Mouse (Mus musculus) heart, postnatal 0 days (tissue): Measurements from ENCODE around the gene Yjefn3. TPM values are rescaled to one million over a fixed set of nuclear protein-coding genes. Genes with fewer than 3 reads are reported as not detected.
A peak's percentile ranks its signal among the peaks of the same experiment; 100 is the strongest.

Experiments used
- ATAC-seq: fragments of 200-750 bp; cut with Nextera tagmentation; 2 replicates; pipeline ENCODE4 v1.8.0; 2017; ENCODE audit warnings: low read depth, moderate number of reproducible peaks, moderate library complexity; ENCODE audit not compliant: insufficient read depth
- DNase-seq: peaks from one replicate; pipeline ENCODE4 v3.0.0-alpha.2; 2016; ENCODE audit warnings: low spot score
- H3K27ac ChIP-seq: fragments of 300-500 bp; sonication (generic); 2 replicates; pipeline ENCODE4 v1.5.1; 2014; ENCODE audit warnings: low read depth, mild to moderate bottlenecking
- H3K27me3 ChIP-seq: fragments of 300-500 bp; sonication (generic); 2 replicates; pipeline ENCODE4 v1.6.1; 2014; ENCODE audit warnings: low read length, mixed read lengths; ENCODE audit not compliant: control insufficient read depth, insufficient read depth
- H3K36me3 ChIP-seq: fragments of 300-500 bp; sonication (generic); replicated peaks from 2 replicates; pipeline ENCODE4 v1.6.1; 2014; ENCODE audit warnings: low read length, mixed read lengths; ENCODE audit not compliant: control insufficient read depth, insufficient read depth
- H3K4me1 ChIP-seq: fragments of 300-500 bp; sonication (generic); 2 replicates; pipeline ENCODE4 v1.6.1; 2014; ENCODE audit warnings: antibody characterized with exemption; ENCODE audit not compliant: control insufficient read depth, insufficient read depth
- H3K4me2 ChIP-seq: fragments of 300-500 bp; sonication (generic); 2 replicates; pipeline ENCODE4 v1.6.1; 2014; ENCODE audit warnings: low read depth, mild to moderate bottlenecking, low read length, moderate library complexity
- H3K4me3 ChIP-seq: fragments of 300-500 bp; sonication (generic); 2 replicates; pipeline ENCODE4 v1.5.1; 2014; ENCODE audit warnings: low read depth, low read length
- H3K9ac ChIP-seq: fragments of 300-500 bp; sonication (generic); replicated peaks from 2 replicates; pipeline ENCODE4 v1.6.1; 2014; ENCODE audit warnings: low read depth, low read length, mixed read lengths
- H3K9me3 ChIP-seq: fragments of 300-500 bp; sonication (generic); replicated peaks from 2 replicates; pipeline ENCODE4 v1.6.1; 2016; ENCODE audit warnings: low read length; ENCODE audit not compliant: control insufficient read depth
- CTCF ChIP-seq: IDR thresholded peaks from 2 replicates; pipeline ENCODE4 v1.5.1; 2016; ENCODE audit warnings: antibody characterized with exemption, control low read depth, low read depth
- EP300 ChIP-seq: IDR thresholded peaks from 2 replicates; pipeline ENCODE4 v1.6.1; 2016; ENCODE audit warnings: antibody characterized with exemption, low read depth
- WGBS: fragments of 180-500 bp; shearing (Covaris S2); extraction: QIAGEN DNeasy Blood & Tissue Kit; methylation state at CpG from one replicate; pipeline ENCODE4 v1.1.7; 2014; 5-methylcytosine and 5-hydroxymethylcytosine counted together
- polyA plus RNA-seq: library from polyadenylated mRNA; unstranded; fragments of >200 nt; fragmentation: Nextera tagmentation; extraction: Ambion mirVana; gene quantifications from 2 replicates; pipeline ENCODE4 v1.2.1, GENCODE M21; 2015
- total RNA-seq: library from RNA; depleted of rRNA; stranded (reverse); fragments of >200 nt; gene quantifications from 2 replicates; pipeline ENCODE4 v1.2.3, GENCODE M21; 2014; ENCODE audit warnings: low replicate concordance

The Yjefn3 gene
- total and polyA plus RNA-seq, 2 experiments from 2014 or later, result 1.2 to 13.9 TPM

DNA sequence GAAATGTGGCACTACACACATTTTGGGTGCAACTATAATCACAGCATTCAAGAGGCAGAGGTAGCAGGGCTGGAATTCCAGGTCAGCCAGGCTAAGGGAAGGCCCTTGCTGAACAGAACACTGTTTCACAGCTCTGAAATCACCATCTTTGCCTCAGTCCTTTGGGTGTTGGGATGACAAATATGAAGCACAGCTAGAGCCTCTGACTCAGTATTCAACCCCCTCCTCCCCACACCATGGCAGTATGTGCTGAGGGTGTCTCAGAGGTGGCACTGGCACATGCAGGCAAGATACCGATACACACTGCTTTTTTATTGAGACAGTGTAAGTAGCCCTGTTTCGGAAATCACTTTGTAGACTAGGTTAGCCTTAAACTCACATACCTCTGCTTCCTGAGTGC lies 3.7 kb upstream of the Yjefn3 start:
- Histone ChIP-seq H3K27me3 (no peaks in the 10 kb centered on the region), H3K4me1 (peaks cover 16% of the 10 kb centered on the region), H3K36me3 (peaks cover 35% of the 10 kb centered on the region), H3K4me3 (no peak overlapping the region), H3K9me3 (no peaks in the 10 kb centered on the region), H3K9ac (no peak overlapping the region), H3K27ac (no peak overlapping the region), H3K4me2 (no peak overlapping the region)
- no peak for TF ChIP-seq EP300
- no peak for TF ChIP-seq CTCF
- ATAC-seq (no peak), DNase-seq (no peak)
- WGBS, result 81% methylated on average over 2 of the region's 2 CpGs

DNA sequence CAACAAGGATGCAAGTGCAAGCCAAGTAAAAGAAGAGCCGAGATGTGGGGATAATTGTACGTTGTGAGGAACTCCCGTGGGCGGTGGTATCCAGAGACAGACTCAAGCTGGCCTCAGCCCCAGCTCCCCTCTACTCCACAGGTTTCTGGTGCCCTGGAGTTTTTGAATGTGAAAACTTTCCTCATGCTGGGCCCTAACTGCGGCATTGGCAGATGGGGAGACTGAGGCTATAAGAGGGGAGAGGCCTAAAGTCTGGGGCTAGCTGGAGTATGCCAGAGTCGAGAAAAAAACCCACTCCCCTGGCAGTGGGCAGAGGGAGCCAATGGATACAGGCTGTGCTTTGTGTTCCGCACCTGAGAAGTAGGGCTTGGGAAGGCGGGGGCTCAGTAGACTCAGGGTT lies 1.6 kb upstream of the Yjefn3 start:
- no peak overlapping the region for H3K9ac ChIP-seq
- peaks cover 28% of the 10 kb centered on the region for H3K4me1 ChIP-seq
- no peaks in the 10 kb centered on the region for H3K27me3 ChIP-seq
- no peak overlapping the region for H3K27ac ChIP-seq
- H3K36me3 ChIP-seq, result peaks cover 14% of the 10 kb centered on the region; the same call in 1 of the 2 replicates
- DNase-seq (no peak), ATAC-seq (no peak)
- H3K9me3 ChIP-seq, result no peaks in the 10 kb centered on the region
- no peak for TF ChIP-seq CTCF
- no peak for TF ChIP-seq EP300
- 81% methylated on average over 8 of the region's 8 CpGs for WGBS
- no peak overlapping the region for H3K4me3 ChIP-seq
- no peak overlapping the region for H3K4me2 ChIP-seq

- H3K9ac ChIP-seq, result peak overlapping the region; percentile 53
- H3K27ac ChIP-seq, result peak overlapping the region; percentile 92
- H3K36me3 ChIP-seq, result peaks cover 4% of the 10 kb centered on the region; the same call in 1 of the 2 replicates
- TF ChIP-seq CTCF, result no peak
- no peak for TF ChIP-seq EP300
- DNase-seq, result peak; percentile 99
- H3K4me1 ChIP-seq, result peaks cover 28% of the 10 kb centered on the region
- under 1% methylated on average over 45 of the region's 45 CpGs for WGBS
- H3K4me3 ChIP-seq, result peak overlapping the region; percentile 77
- no peaks in the 10 kb centered on the region for H3K27me3 ChIP-seq
- peak overlapping the region; percentile 75 for H3K4me2 ChIP-seq
- H3K9me3 ChIP-seq, result no peaks in the 10 kb centered on the region
- ATAC-seq, result peak; percentile 88
Measured at GRCm38 (mm10) chr8:69903063-69903542, 591 bp upstream of the Yjefn3 start.

DNA sequence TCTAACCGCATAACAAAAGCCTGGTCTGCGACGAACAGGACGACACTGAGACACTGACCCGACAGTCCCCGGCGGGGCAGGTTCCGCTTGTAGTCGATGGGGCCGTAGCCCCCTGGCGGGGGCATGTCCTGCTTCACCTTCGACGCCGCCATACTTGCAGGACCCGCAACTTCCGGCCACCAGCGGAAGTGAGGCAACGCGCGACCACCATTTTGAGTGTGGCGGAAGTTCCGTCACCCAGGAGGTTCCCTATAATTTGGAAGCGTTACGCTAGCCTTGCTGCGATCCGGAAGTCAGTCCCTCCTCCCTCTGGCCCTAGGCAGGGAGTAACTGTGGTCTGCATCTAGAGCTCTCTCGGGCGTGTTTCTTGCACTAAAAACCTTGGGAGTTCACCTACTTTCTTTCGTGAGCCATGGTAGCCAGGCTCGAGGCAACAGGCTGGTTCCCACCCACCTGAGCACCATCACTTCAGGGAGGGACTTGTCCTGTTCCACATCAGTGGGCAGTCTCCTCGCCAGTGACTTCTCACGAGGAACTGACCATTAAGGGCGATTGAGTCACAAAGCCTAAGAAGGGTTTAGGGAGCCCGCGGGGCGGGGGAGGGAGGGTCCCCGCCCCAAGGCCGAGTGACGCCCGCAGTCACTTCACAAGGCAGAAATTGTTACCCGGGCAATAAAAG lies 889 bp downstream of the Yjefn3 start:
- H3K4me2 ChIP-seq, result peak overlapping the region; percentile 75
- 2% methylated on average over 41 of the region's 41 CpGs for whole genome bisulfite sequencing
- ATAC-seq (peak; percentile 67), DNase-seq (peak; percentile 94)
- H3K9me3 ChIP-seq, result no peaks in the 10 kb centered on the region
- peak overlapping the region; percentile 92 for H3K27ac ChIP-seq
- no peaks in the 10 kb centered on the region; the same call in 1 of the 2 replicates for H3K36me3 ChIP-seq
- 0 out of 2 replicates have a peak, but pooled peaks have one; percentile 71 for TF ChIP-seq EP300
- peak; percentile 44; the same call in 1 of the 2 replicates for TF ChIP-seq CTCF
- peak overlapping the region; percentile 79 for H3K9ac ChIP-seq
- H3K4me1 ChIP-seq, result peaks cover 39% of the 10 kb centered on the region
- H3K27me3 ChIP-seq, result no peaks in the 10 kb centered on the region
- peak overlapping the region; percentile 77 for H3K4me3 ChIP-seq

GRCm38 (mm10) chr8:69900895-69901451 lies 1.5 kb downstream of the Yjefn3 start:
- peak overlapping the region; percentile 75 for H3K4me2 ChIP-seq
- no peaks in the 10 kb centered on the region for H3K27me3 ChIP-seq
- ATAC-seq (no peak), DNase-seq (no peak)
- peak overlapping the region; percentile 92 for H3K27ac ChIP-seq
- H3K9me3 ChIP-seq, result no peaks in the 10 kb centered on the region
- H3K9ac ChIP-seq, result peak overlapping the region; percentile 79
- H3K4me3 ChIP-seq, result peak overlapping the region; percentile 77
- H3K4me1 ChIP-seq, result peaks cover 41% of the 10 kb centered on the region
- H3K36me3 ChIP-seq, result no peaks in the 10 kb centered on the region; the same call in 1 of the 2 replicates
- TF ChIP-seq CTCF (no peak), EP300 (no peak)
- WGBS, result 13% methylated on average over 12 of the region's 12 CpGs

- H3K27ac ChIP-seq, result no peak overlapping the region
- H3K9ac ChIP-seq, result no peak overlapping the region
- no peaks in the 10 kb centered on the region; the same call in 1 of the 2 replicates for H3K36me3 ChIP-seq
- peaks cover 45% of the 10 kb centered on the region for H3K4me1 ChIP-seq
- no peaks in the 10 kb centered on the region for H3K9me3 ChIP-seq
- no peak for TF ChIP-seq CTCF
- TF ChIP-seq EP300, result no peak
- no peak overlapping the region for H3K4me2 ChIP-seq
- H3K4me3 ChIP-seq, result no peak overlapping the region
- WGBS, result 84% methylated on average over 2 of the region's 2 CpGs
- no peaks in the 10 kb centered on the region for H3K27me3 ChIP-seq
- no peak for DNase-seq
- ATAC-seq, result no peak
Measured at GRCm38 (mm10) chr8:69899876-69900275, 2.6 kb downstream of the Yjefn3 start.
